Mouse (Mus musculus) megakaryocyte progenitor cell, adult 5-6 weeks (primary cell): Measurements from ENCODE around the gene Wwox. TPM values are rescaled to one million over a fixed set of nuclear protein-coding genes. Genes with fewer than 3 reads are reported as not detected.
A peak's percentile ranks its signal among the peaks of the same experiment; 100 is the strongest.

Experiments used
- ATAC-seq: replicated peaks from 2 replicates; pipeline ENCODE4 v1.8.0; 2016; ENCODE audit warnings: mild to moderate bottlenecking, moderate TSS enrichment, inconsistent platforms; ENCODE audit not compliant: poor library complexity
- total RNA-seq, 2 experiments: library from RNA; stranded (forward) in 1 of 2; stranded (reverse) in 1 of 2; fragments of 157-497, 149-512 nt in 1 of 2; fragments of 200-1000 nt in 1 of 2; gene quantifications; 2 replicates each; pipeline versions ENCODE4 v1.2.3 to v1.2.4; 2015 to 2017

The Wwox gene
- total RNA-seq, 2 experiments from 2014 or later: 11.2 to 11.3 TPM

- ATAC-seq: peak; percentile 82
Measured at GRCm38 (mm10) chr8:114831595-114831994, 392.1 kb downstream of the Wwox start.

- peak; percentile 72 for ATAC-seq
Measured at GRCm38 (mm10) chr8:114832251-114832774, 392.9 kb downstream of the Wwox start.

DNA sequence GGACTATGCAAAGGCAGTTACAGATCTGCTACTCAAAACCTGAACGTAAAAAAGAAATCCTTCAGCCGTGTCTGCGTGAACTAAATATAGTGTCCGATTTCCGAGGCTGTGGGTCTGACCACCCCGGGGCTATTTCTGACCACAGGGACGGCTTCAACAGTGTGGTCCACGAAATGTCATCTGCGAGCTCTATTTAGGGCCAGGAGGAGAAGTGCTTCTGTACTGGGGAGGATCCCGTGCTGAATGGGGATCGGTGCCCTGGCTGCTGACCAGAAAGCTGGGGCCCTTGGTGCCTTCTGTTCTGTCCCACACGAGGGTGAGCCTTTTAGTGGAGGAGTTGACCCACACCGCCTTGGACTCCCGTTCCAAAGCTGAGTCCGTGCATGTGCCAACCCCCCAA lies 395.3 kb downstream of the Wwox start:
- no peak for ATAC-seq

GRCm38 (mm10) chr8:114839998-114840397 lies 400.5 kb downstream of the Wwox start:
- peak; percentile 84 for ATAC-seq

- peak; percentile 97 for ATAC-seq
Measured at GRCm38 (mm10) chr8:114847666-114848065, 408.2 kb downstream of the Wwox start.

DNA sequence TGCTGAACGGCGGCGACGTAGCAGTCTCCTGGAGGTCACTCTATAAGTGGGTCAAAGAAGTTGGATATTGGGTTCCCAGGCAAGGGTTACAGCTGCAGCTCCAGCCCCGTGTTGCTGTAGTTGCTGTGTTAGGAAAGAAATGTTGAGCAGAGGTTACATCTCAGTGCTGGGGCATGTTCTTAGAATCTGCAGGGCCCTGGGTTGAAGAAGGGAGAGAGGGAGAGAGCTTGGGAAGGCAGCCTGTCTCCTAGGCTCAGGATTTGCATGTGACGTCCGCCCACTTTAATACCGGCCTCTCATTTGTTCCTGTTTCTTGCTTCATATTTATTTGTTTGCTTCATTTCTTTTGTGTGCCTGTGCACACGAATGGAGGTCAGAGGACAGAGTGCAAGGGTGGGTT lies 410.0 kb downstream of the Wwox start:
- no peak for ATAC-seq

DNA sequence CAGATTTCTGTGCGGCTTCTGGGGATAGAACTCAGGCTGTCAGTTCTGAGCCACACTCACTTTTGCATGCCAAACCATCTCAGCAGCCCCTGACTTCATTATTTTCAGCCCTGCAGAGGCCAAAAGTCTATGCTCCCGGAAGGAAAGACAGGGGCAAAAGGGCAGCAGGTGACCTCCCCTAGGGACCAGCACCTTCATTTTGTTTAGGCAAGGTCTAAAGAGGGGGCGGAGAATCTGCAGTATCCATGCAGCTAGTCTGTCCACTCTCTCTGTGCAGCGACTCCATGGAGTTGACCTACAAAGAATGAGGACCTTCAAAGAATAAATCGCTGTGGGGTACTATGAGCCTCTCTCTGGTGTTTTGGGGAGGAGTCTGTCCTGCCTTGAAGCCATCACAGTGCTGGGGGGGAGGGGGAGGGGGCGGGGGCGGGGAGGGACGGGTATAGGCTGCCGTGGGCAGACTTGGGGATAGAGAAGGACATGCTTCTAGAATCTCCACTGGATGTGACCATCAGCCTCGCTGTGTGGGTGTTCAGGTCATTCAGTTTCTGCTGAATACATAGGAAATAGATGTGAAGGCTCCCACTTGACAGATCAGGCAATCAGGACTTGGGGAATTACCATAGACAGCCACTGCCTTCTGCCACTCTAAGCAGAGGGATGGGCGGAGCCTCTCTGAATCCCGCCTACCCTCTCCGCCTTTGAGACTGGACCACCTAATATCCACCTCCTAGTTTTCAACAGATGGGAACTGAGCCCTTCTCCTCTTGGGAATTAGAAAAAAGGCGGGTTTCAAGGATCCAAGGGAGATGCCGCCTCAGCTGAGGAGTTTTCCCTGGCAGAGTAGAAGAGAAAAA lies 410.8 kb downstream of the Wwox start:
- no peak for ATAC-seq

- no peak for ATAC-seq
Measured at GRCm38 (mm10) chr8:114853765-114854164, 414.3 kb downstream of the Wwox start.

- ATAC-seq: no peak
Measured at GRCm38 (mm10) chr8:114855833-114856232, 416.4 kb downstream of the Wwox start.

- no peak for ATAC-seq
Measured at GRCm38 (mm10) chr8:114865911-114866310, 426.5 kb downstream of the Wwox start.

- no peak for ATAC-seq
Measured at GRCm38 (mm10) chr8:114869321-114869720, 429.9 kb downstream of the Wwox start.

DNA sequence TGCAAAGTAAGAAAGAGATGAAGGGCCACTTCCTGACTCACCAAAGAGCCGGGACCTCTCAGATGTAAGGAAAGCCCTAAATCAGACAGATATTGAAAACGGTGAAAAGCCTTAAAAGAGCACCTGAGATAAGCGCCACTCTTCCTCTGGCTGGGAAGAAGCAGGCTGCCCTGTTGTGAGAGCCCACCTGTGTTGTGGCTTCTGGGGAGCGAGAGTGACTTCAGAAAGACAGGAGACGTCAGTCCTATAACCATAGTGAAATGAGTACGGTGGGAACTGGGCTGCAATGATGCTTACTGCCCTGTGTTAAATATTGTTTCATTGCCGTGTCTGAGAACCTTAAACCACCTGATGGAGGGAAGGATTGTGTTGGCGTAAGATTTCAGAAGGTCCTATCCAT lies 431.0 kb downstream of the Wwox start:
- no peak for ATAC-seq

GRCm38 (mm10) chr8:114872491-114872890 lies 433.0 kb downstream of the Wwox start:
- no peak for ATAC-seq

DNA sequence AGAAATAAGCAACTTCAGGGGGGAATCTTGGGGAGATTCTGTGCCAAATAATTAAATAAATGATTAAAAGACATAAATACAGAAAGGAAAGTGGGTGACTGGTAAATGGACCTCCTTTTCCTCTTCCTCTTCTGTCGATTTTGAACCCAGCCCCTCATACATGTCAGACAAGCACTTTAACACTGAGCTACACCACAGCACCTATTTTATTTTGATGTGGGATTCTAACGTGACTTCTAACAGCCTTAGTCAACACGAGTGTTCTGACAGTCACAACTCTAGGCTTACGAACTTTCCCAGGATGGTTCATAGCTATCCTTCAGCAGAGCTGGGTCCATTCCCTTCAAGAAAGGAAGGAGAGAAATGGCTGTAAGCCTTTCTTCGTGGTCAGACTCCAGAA lies 435.7 kb downstream of the Wwox start:
- no peak for ATAC-seq

DNA sequence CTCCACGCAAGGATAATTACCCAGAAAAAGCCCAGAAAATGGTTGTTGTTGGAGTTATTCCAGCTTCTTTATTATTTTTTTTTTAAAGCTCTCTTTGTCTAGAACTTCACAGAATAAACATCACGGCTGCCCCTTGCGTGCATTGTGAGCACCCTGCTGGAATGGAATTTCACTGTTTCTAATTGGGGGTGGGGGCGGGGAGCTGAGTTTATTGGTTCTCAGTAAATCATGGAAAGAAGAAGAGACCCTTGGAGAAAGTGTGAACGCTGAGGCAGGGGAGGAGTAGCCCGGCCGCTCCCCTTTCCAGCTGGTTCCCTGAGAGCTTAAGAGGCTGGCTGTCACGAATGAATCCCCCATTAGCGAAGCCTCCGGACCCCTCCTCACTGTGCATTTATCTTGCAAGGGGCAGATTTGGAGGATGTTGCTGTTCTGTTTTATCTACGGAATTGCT lies 436.7 kb downstream of the Wwox start:
- no peak for ATAC-seq

DNA sequence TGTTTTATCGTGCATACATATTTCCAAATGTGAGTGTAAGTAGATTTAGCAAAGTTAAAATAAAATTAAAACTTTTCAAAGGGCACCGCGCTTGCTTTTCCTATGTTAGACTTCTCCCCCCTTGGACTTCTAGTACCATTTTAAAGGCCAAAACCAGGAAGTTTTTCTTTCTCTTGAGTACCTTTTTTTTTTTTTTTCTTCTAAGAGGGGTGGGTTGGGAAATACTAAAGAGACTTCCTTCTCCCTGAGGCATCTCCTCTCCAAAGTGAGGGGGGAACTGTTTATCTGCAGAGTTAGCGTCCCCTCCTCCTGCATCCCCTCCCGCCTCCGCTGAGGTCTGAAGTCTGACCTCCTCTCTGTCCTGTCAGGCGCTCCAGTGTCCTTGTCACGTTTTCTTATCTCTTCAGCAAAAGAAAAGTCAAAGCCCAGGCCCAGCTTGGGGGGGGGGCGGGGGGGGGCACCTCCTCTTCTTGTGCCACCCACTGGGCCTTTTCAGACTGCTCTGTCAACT lies 437.3 kb downstream of the Wwox start:
- peak; percentile 19; the same call in 1 of the 2 replicates for ATAC-seq

DNA sequence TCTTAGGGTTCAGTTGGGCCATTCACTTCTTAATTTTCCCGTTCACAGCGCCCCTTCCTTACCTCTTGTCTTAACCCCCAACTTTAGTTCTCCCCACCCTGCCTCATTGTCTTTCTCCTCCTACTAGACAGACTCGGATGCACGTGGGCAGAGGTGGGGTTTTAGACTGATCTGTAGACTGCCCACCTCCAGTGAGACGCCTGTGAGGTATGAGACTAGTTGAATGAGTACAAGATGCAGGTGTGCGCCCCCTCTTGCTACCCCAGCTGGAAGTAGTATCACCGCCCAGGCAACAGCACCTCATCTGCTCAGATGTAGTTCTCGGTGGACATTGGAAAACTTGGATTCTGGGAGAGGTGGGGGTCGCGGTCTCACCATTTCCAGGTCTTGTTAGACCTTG lies 437.8 kb downstream of the Wwox start:
- no peak for ATAC-seq

- peak; percentile 21 for ATAC-seq
Measured at GRCm38 (mm10) chr8:114878449-114879276, 439.2 kb downstream of the Wwox start.

DNA sequence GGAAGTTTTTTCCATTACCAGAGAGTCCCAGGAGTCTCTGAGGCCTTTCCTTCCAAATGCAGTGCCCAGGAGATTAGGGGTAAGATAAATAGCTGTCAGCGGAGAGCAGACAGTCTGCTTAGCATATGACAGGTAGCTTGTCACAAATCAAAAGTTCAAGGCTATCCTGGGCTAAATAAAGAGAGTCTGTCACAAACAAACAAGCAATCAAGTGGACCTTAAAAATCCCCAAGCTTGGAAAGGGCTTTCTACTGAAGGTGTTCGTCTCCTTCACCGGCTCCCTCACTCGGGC lies 439.8 kb downstream of the Wwox start:
- ATAC-seq: no peak

DNA sequence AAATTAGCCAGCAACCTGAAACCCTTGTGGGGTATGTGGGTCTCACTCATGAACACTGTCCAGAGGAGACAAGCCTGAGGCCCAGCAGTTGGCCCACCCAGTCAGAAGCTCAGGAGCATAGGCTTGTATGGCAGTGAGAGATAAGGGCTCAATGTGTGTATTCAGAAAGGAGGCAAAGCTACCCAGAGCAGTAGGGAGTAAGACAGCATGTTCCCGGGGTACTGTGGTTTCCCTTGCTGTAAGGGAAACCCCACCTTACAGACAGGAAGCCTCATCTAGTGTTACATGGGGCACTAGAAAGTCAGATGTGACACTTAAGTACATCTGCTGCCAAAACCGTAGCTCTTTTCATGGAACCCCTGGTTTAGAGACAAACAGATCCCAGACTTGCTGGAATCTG lies 440.2 kb downstream of the Wwox start:
- peak; percentile 63 for ATAC-seq

DNA sequence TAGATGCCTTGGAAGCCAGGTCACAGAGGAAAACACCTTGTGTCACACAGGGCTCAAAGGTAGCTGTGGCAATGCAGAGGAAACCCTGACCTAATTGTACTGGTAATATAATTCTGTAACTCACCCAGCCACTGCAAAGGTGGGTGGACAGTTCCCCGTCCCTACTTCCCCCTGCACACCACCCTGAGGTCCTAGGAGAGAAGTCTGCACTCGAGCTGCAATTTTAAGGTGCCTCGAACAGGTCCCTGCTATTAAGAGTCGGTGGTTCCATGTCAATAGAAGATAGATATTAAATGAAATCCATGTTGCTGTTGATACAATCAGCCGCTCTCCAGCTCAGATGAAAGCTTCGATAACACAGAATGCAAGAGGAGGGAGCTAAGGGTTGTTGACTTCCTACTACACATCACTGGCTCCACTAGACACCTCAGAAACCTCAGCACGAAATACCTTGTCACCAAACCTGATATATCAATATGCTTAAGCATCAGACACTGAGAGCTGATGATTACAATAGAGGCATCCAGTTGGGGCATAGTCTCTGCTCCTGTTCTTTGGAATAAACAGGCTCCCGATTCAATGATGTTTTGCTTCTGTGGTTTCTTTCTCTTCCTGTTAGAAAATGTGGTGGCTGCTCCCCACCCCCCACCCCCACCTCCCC lies 441.1 kb downstream of the Wwox start:
- ATAC-seq: peak; percentile 24
